Mouse (Mus musculus) layer of hippocampus, adult 11-12 months (tissue): ENCODE results near the gene Kdm1a.
A peak's percentile ranks its signal among the peaks of the same experiment; 100 is the strongest.

Source experiments
- DNase-seq: peaks from one replicate; pipeline ENCODE4 v3.0.0; 2022; ENCODE audit warnings: low spot score

The Kdm1a gene

DNA sequence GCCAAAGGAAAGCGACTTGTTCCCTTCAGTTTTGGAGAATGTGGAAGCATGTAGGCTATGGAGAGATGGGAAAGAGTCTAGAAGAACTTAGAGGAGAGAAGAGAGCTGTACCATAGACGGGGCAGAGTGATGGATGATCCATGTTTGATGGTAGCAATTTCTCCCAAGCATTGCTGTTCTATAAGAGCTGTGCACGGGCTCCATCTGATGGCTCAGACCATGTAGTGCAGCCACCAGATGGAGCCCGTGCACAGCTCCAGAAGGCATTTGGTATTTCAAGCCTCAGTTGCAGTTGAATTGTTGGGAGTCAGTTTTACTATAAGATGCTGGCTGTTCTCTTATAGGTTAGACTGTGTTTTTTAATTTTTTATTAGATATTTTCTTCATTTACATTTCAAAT lies 76.1 kb downstream of the Kdm1a start:
- DNase-seq, result peak; percentile 62

DNA sequence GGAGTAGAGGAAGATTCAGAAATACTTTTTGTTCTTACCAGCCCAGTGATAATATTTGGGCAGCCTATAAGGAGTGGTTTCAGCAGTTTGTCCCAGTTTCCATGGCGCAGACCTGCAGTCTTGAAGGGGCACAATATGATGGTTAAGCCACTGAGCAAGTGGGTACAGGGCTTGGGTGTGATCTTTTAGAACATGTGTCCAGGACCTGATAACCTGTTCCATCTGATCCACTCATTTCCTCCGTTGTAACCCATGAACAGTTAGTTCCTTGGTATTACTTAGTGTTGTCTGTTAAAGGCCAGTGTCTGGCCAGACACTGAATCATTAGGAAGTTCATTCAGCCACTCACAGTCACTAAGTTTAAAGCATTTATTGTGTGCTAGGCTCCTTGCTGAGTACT lies 78.2 kb downstream of the Kdm1a start:
- no peak for DNase-seq

DNA sequence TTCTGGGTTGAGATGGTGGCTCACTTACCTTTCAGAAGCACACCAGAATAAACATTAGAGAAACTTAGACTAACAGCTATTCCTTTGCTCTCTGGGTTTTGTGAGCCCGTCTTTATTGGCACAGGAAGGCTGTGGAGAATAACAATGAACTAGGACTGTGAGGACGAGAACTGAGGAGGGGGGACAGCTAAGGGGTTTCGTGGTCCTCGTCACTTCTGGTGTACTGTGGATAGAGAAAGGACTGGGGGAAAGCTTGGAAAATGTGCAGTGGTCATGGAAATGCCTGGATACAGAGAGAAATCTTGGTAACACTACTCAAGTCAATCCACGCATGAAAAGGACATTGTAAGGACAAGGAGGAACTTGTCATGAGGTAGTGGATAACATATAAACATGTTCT lies 80.6 kb downstream of the Kdm1a start:
- DNase-seq, result no peak

DNA sequence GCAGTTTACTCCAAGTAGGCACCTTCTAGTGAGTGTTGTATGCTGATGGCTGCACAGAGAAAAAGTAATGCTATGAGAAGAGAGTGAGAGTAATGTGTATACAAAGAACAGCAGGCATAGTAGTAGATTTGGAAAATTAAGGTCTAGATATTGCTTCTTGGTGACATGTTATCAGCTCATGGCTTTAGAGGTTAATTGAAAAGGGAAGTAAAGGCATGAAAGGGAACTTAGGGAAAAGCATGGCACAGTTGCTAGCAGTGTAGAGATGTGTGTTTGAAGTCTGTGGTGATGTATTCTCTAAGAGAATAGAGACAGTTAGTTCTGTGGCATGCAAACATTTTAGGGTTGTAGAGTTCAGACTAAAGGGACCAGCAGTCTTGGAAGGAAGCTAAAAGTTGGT lies 82.7 kb downstream of the Kdm1a start:
- DNase-seq, result no peak

DNA sequence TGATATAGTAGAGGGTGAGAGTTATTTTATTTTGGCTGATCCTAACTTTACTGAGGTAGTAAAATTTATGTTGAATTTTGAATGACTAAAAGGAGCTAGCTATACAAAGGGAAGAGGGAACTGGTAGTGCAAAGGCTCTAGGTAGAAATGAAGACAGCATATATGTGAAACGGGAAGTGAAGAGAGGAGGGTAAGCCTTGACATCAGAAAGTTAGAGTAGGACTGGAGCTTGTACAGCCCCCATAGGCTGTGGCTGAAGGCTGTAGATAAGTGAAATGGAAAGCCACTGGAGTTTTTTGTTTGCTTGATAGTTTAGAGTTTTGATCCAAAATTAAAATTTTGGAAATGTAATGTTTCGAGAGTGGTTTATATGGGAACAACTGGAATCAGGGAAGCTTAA lies 83.9 kb downstream of the Kdm1a start:
- no peak for DNase-seq

DNA sequence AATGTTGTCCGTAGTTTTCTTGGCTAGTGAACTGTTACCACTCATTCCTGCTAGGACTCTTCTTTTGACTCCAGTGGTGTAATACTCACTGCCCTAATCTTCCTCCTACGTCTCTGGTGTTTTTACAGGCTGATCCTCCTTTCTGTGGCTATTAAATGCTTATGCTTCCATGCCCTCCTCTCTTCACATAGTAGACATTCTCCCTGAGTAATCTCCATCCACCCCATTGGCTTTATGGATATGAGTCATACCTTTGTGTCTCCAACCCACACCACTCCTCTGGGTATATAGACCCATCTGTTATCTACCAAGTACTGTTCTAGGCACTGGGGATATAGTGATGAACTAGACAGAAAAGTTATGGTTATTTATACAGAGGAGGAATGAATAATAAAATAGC lies 84.4 kb downstream of the Kdm1a start:
- DNase-seq, result no peak

DNA sequence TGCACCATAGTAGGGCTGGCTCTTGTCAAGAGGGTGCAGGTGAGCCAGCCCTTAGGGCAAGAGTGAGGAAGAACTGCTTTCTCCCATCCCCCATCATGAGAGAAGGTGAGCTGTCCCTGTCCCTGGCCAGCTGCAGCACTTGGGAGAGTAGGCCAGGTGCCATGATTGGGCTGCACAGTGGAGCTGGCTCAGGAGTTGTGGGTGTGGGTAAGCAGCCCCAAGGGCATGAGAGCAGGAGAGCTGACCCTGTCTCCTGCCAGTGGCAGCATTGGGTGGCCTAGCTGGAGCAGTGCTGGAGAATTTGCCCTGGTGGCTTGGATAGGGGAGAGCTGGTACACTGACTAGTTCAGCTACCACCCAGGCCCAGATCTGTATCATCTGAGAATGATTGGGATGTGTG lies 89.6 kb downstream of the Kdm1a start:
- DNase-seq, result no peak

DNA sequence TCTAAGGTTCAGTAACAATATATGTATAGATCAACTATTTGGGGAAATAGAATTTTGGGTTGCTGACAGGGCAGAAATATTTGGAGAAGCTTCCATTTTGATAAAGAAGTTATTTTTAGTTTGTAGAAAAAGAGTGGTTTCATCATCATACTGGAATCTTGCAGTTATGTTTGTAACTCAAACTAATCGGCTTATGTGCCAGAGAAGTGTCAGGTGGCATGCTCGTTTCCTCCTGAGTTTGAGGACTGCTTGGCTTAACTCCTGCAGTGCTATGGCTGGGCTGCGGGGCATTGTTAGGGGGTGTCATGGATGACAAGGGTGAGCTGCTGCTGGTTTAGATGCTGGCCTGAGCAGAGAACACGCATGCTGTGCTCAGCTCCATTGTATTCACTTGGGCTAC lies 90.8 kb downstream of the Kdm1a start:
- DNase-seq, result no peak

DNA sequence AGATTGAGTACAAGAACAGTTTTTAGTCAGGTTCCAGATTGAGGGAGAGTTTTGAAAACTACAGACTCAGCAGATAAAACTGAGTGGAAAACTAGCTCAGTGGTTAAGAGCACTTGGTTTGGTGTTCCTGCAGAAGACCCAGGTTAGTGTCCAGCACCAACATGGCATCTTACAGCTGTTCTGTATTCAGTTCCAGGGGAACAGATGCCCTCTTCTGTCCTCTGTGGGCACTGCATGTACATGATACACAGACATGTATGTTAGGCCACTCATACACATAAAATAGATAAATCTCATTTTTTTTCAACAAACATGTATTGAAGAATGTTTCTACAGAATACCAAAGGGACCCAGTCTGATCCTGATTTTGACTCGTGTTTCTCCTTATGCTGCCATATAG lies 92.7 kb downstream of the Kdm1a start:
- DNase-seq, result no peak

DNA sequence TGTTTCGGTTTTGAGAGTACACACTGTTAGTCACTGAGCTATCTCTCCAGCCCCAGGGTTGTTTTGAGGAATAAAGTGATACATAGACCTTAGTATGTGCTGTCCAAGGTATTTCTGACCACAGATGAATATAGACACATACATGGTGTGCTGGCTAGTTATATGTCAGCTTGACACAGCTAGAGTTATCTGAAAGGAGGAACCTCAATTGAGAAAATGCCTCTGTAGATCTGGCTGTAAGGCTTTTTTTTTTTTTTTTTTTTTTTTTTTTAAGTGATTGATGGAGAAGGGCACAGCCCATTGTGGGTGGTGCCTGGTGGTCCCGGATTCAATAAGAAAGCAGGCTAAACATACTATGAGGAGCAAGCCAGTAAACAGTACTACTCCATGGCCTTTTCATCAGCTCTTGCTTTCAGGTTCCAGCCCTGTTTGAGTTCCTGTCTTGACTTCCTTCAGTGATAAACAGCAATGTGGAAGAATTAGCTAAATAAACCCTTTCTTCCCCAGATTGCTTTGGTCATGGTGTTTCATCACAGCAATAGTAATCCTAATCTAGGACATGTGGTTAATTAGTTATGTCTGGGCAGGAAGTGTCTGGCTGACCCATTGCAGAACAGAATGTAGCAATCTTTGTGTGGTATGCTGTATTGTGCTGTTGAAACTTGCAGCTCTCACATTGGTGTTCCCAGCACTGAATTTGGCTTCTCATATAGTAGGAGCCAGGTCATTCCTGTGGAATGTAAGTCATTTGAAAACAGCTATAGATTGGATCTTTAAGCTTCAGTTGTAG lies 96.9 kb downstream of the Kdm1a start:
- no peak for DNase-seq
